Mouse (Mus musculus) kidney, adult 2 months (tissue): ENCODE measurements around the gene Prdm1.

ENCODE experiments used
- CTCF ChIP-seq: fragments of 200-500 bp; conservative IDR thresholded peaks from 2 replicates; pipeline ENCODE4 v1.5.1; 2011; ENCODE audit warnings: low read depth, mild to moderate bottlenecking, control low read depth, low read length, moderate library complexity, mixed read lengths; ENCODE audit not compliant: insufficient read depth, insufficient read length
- POLR2A ChIP-seq: fragments of 200-500 bp; IDR thresholded peaks from one replicate; pipeline ENCODE4 v1.6.1; 2011; ENCODE audit warnings: low read depth, low read length, control low read depth

- TF ChIP-seq CTCF (no peak), POLR2A (no peak)
Measured at GRCm38 (mm10) chr10:44513108-44513507, 15.2 kb downstream of the Prdm1 start.
